Mouse (Mus musculus) ES-E14 (cell line): ENCODE measurements around the gene Gm11111. TPM values are rescaled to one million over a fixed set of nuclear protein-coding genes. Genes with fewer than 3 reads are reported as not detected.

Experiments
- DNase-seq: peaks from one replicate; pipeline ENCODE4 v3.0.0-alpha.2; 2013; ENCODE audit warnings: low read depth, low spot score
- H3K27ac ChIP-seq: 2 replicates; pipeline ENCODE4 v1.5.1; 2012; ENCODE audit warnings: low read depth, mild to moderate bottlenecking, low read length, moderate library complexity, mixed read lengths; ENCODE audit not compliant: poor library complexity, insufficient read depth, severe bottlenecking
- H3K36me3 ChIP-seq: 2 replicates; pipeline ENCODE4 v1.6.1; 2012; ENCODE audit warnings: mild to moderate bottlenecking, low read length, moderate library complexity, mixed read lengths; ENCODE audit not compliant: control insufficient read depth, poor library complexity, insufficient read depth, severe bottlenecking
- H3K4me1 ChIP-seq, 2 experiments: fragments of 150-350 bp in 1 of 2; sonication (generic) in 1 of 2; 2 replicates each; pipeline ENCODE4 v1.6.1; 2012; ENCODE audit warnings: low read length in 2 of 2, mild to moderate bottlenecking in 1 of 2, mixed read lengths in 1 of 2; ENCODE audit not compliant: control insufficient read depth in 2 of 2, insufficient read depth in 2 of 2, poor library complexity in 1 of 2
- H3K4me3 ChIP-seq, 2 experiments: fragments of 150-350 bp in 1 of 2; sonication (generic) in 1 of 2; 2 replicates each; pipeline ENCODE4 v1.5.1; 2012; ENCODE audit warnings: low read length in 2 of 2, low read depth in 1 of 2, mild to moderate bottlenecking in 1 of 2, mixed read lengths in 1 of 2; ENCODE audit not compliant: insufficient read depth in 1 of 2, poor library complexity in 1 of 2, severe bottlenecking in 1 of 2
- H3K9ac ChIP-seq: 2 replicates; pipeline ENCODE4 v1.6.1; 2012; ENCODE audit warnings: low read depth, mild to moderate bottlenecking, low read length, mixed read lengths; ENCODE audit not compliant: poor library complexity, insufficient read depth, severe bottlenecking
- H3K9me3 ChIP-seq: fragments of 150-350 bp; sonication (generic); 2 replicates; pipeline ENCODE4 v1.6.1; 2012; ENCODE audit warnings: low read depth, mild to moderate bottlenecking, low read length; ENCODE audit not compliant: control insufficient read depth, insufficient read depth
- CHD2 ChIP-seq: IDR thresholded peaks from 2 replicates; pipeline ENCODE4 v1.6.1; 2014; ENCODE audit warnings: mild to moderate bottlenecking, low read depth, low read length, inconsistent platforms
- HCFC1 ChIP-seq: IDR thresholded peaks from 2 replicates; pipeline ENCODE4 v1.6.1; 2012; ENCODE audit warnings: low read length, inconsistent platforms, borderline replicate concordance; ENCODE audit not compliant: insufficient read depth
- MAFK ChIP-seq: IDR thresholded peaks from 2 replicates; pipeline ENCODE4 v1.6.1; 2014; ENCODE audit warnings: mild to moderate bottlenecking, low read depth, low read length, inconsistent platforms; ENCODE audit not compliant: insufficient read depth
- ZC3H11A ChIP-seq: IDR thresholded peaks from 2 replicates; pipeline ENCODE4 v1.6.1; 2012; ENCODE audit warnings: low read depth, mild to moderate bottlenecking, inconsistent platforms, low read length, borderline replicate concordance
- ZNF384 ChIP-seq: IDR thresholded peaks from 2 replicates; pipeline ENCODE4 v1.6.1; 2012; ENCODE audit warnings: low read depth, low read length, inconsistent platforms
- in situ Hi-C, 2 experiments: fragments of 600-800 bp; cut with MboI; formaldehyde crosslinking; loops; one replicate each; pipeline ENCODE4 v1.15.1; 2025; ENCODE audit warnings: low sequenced_read_pairs in 2 of 2, inconsistent platforms in 1 of 2; ENCODE audit not compliant: unreplicated experiment in 2 of 2
- total RNA-seq: library from RNA; depleted of rRNA; stranded (reverse); fragments of 300-350 nt; gene quantifications from 2 replicates; pipeline ENCODE4 v1.2.3, GENCODE M21; 2012; rRNA removed

Gm11111 gene
- total RNA-seq, 1 experiment: not detected

GRCm38 (mm10) chr5:98585915-98586314 lies 33.4 kb downstream of the Gm11111 start:
- no peak overlapping the region for H3K9ac ChIP-seq
- no peaks in the 10 kb centered on the region for H3K4me1 ChIP-seq
- H3K36me3 ChIP-seq: no peaks in the 10 kb centered on the region
- TF ChIP-seq ZNF384 (no peak), CHD2 (no peak), ZC3H11A (no peak), MAFK (no peak), HCFC1 (no peak)
- no peak for DNase-seq
- H3K9me3 ChIP-seq: no peaks in the 10 kb centered on the region
- H3K4me3 ChIP-seq: no peak overlapping the region
- in situ Hi-C loops: no loop called here
- no peak overlapping the region for H3K27ac ChIP-seq

Other genes starting within 250 kb of the Gm11111 start
- 0.26 TPM in 1 of 2 replicates, not detected in the other for gene Cfap299, start 223.4 kb upstream of the Gm11111 start, total RNA-seq